Mouse (Mus musculus) cerebellum, adult 11 months (tissue): Measurements from ENCODE around the gene Slc24a3.

Experiments used
- DNase-seq: peaks from one replicate; pipeline ENCODE4 v3.0.0; 2022

The Slc24a3 gene

DNA sequence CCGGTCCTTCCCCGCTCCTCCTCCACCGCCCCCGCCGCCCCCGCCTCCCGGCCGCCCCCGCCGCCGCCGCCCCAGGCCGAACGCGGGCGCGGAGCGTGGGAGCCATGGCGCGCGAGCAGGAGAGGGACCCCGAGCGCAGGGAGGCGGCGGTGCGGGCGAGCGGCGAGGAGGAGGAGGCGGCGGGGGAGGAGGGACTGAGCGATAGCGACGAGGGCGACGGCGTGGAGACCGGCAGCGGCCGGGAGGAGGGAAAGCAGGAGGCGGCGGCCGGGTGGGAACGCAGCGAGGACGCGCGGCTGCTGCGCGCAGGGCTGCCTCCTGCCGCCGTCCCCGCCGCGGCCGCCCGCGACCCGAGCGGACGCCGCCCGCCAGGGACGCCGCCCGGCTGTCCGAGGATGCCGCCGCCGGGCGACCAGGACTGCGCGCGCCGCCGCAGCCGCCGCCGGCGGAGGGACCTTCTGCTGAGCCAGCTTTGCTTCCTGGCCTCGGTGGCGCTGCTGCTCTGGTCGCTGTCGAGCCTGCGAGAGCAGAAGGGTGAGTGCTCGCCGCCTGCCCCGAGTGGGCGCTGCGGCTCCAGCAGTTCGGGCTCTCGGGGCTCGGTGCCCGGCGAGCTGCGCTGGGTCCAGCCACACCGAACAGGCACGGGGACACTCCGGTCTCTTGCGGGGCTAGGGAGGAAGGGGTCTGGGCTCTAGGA, at the start of gene Slc24a3:
Gene Slc24a3 (plus strand): TSS at position 91 of the 697 bp plus-strand sequence.
- peak; percentile 81 for DNase-seq

- no peak for DNase-seq
These were observed 49.8 kb upstream of the Slc24a3 start for GRCm38 (mm10) chr2:145117762-145118161.

DNA sequence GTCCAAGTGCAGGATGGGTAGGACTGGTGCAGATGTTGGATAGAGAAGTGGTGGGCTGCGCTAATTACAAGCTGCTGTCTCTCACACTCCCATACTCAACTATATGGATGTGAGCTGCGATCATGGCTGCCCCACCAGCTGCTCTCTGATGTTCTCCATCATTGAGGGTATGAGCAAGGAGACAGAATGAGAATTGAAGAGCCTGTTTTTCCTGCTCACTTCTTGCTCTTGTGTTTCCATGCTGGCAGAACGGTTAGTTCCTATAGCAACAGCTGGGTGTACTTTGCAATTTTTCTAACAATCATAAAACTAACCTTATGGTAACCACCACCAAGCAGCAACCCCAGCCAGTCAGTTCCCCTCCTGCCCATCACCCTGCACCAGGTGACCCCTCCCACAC, 39.8 kb upstream of the Slc24a3 start:
- DNase-seq: no peak

DNA sequence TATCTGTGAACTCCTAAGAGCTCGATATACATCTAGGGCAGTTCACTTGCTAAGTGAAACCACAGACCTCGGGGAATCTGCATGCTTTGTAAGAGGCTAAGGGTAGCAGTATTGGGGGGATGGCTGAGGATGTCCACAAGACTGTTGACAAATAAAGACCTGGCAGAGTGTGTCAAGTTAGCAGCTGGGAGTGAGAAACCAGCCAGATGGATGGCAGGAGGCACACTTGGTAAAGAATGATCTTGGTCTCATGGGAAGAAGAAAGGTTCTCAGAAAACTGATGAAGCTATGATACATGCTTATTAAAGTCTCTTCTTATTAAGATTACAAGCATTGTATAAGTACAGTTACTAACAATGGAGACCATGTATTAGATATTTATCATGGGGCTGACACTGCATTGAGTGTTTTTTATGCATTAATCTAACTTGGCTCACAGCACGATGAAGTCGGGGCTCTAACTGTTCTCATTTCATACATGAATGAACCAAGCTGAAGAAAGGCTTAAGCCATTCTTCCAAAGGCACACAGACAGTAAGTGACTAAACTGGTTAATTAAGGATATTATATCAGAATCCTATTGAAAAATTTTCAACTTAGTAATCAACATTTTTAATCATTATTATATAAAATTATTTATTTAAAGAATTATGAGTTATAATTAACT, 30.8 kb upstream of the Slc24a3 start:
- no peak for DNase-seq

- DNase-seq: no peak
These were observed 17.1 kb upstream of the Slc24a3 start for GRCm38 (mm10) chr2:145150407-145150806.

- DNase-seq: no peak
These were observed 16.7 kb upstream of the Slc24a3 start for GRCm38 (mm10) chr2:145150821-145151220.

DNA sequence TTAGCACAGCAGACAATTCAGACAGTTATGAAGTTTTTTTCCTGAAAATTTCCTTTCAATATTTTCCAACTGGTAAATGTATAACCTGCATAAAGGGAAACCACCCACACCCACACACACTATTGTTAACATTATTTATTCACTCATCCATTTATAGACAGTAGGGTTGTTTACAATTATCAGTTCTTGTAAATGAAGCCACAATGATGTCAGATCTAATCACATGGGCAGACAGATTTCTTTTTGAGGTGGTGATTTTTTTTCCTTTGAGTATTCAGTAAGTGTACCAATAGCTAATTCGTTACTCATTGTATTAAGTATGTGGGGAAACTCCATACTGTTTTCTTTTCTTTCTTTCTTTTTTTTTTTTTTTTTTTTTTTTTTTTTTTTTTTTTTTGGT, 15.3 kb upstream of the Slc24a3 start:
- no peak for DNase-seq

GRCm38 (mm10) chr2:145158972-145159371, 8.6 kb upstream of the Slc24a3 start:
- DNase-seq: no peak

DNA sequence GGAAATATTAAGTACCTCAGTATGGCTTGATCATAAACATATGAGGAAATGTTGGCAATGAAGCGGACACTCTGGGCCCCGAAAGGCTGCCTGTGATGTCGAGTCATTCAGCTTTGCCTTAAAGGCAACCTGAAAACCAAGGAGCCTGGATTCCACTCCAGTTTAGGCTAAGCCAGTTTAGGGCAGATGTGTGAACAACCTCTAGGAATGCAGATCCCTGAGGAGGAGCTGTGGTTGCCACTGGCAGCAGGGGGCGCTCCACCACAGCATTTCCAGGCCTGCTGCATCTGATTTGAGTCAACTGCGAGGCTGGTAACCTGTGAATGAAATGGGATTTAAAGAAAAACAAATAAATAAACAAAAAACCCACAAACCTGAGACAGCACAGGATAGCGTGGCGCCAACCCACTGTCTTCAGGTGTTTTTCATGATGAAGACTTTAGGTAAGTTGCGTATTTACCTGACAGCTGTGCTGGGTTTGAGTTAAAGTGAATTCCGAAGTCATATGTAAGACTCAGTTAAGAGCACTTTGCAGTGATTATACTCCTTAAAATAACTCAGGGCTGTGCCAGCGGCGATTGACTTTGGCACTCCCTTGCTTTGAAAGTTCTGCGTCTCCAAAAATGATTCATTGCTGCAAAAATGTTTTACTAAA, 6.4 kb upstream of the Slc24a3 start:
- DNase-seq: peak; percentile 78

DNA sequence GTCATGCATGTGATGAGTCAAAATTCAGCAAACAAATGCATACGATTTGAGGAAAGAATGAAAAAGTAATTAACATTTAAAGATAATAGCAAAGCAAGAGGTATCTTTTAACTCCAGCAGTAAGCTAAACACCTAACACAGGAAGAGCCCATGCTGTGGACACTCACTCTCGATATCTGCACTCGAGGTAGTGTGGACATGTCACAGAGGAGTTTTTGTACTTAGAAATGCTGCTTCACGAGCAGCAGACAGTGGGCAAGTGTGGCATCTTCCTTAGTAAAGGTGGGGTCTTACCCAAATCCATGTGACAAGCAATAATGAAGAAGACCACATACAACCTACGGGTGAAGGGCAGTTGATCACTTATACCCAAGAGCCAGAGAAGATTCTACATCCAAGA, 3.5 kb upstream of the Slc24a3 start:
- DNase-seq: no peak

DNA sequence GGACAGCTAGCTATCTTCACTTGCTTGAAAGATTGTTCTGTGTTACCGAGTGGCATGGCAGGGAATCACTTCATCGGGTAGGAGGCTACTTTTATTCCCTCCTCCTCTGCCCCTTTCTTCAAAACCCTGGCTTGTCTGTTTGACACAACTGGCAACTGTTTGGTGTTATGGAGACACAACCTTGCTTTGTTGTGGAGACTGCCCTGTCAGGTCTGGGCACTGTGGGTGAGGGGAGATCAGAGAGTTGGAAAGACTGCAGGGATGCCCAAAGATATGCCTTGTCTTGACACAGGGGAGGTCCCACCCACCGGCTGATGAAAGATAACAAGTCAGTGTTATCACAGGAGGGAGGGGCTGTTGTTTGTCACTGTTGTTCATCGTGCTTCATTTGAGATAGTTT, 3.0 kb upstream of the Slc24a3 start:
- DNase-seq: no peak

DNA sequence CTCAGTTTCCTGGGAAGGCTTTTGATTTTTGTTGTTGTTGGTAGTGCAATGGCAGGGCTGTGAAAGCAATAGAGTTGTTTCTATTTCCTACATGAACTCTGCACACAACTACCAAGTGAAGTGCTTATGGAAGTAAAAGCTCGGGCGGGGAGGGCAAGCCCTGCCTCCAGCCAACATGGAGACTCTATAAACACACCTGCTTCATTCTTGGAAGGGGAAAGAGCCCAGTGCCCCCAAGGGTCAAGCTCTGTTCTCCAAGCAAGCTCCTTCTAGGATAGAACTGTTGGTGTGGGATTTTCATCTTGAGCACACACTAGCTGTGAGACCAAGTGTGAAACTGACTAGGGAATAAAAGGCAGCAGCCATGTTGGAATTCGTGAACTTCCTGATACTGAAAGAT, 2.5 kb upstream of the Slc24a3 start:
- DNase-seq: no peak

GRCm38 (mm10) chr2:145165854-145166253, 1.7 kb upstream of the Slc24a3 start:
- DNase-seq: no peak

DNA sequence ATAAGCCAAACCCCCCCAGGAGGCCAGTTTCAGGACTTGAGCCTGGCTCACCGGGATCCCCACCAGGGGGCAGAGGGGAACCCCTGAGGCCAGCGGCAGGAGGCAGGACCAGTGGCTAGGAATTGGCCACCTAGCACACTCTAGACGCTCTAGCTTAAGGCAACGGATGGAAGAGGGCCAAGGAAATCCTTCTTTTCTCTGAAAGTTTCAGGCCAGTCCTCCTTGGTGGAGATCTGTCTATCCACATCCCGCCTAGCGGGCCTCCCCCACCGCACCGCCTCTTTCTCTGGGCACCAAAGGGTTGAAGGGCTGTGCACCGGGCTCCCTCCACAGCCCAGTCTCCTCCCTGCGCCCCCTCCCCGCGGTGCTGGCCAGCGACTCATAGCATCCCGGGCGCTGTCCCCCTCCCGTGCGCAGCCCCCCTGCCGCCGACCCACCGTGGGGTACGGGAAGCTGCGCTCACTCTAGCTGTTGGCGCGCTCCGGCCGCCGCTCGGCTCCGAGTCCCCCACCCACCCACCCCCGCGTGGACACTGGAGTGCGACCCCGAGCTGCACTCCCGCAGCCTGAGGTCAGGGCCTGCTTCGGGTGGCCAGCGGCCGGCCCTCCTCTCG, 397 bp upstream of the Slc24a3 start:
- DNase-seq: peak; percentile 48

DNA sequence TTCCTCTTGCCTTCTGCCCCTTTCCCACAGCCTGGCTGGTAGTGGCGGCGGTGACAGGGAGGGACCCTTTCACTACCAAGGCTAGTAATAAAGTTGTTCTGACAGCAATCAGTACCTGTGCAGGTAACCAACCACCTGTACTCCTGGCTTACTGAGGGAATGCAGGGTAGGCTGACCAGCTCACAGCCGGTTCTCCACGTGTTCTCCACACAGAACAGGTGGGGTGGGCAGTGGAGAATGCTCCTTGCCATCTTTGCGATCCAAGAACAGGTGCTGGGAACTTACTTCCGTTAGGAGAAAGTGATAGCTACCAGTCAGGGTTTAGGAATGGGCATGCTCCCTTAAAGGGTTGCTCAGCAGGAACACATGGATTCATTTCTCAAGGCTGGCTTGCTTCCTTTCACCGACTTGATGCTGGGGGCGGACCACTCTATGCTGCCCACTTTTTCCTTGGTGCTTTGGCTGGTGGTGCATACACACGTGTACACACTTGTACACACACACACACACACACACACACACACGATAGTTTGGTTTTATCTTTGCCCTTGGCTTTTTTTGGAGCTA, 934 bp downstream of the Slc24a3 start:
- no peak for DNase-seq

DNA sequence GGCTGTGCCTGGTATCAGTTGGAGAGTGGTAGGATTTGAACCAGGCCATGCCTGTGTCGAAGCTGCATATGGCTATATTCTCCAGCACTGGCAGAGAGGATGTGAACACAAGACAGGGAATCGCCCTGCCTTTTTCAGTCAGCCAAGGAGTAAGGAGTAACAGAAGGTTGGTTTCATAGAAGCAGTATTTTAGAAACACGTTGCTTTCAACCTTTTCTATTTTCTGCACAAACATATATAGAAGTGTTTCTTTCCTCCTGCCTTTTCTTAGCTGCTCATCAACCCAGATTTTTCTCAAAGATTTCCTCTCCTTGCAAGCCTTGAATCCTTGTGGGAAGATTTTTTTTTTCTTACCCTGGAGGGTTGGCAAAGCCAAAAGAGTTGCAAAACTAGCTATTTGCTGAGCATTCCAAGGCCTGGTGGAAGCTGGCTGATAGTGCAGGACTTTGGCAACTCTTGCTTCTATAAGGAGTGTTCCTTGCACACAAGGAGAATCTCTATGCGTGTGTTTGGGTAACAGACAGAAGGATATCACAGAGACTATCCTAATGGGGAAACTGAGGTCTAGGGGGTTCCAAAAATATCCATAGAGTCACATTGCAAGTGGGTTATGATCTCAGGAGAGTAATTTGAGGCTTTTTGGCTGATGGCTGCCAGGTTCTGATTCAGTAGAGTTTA, 5.6 kb downstream of the Slc24a3 start:
- no peak for DNase-seq

DNA sequence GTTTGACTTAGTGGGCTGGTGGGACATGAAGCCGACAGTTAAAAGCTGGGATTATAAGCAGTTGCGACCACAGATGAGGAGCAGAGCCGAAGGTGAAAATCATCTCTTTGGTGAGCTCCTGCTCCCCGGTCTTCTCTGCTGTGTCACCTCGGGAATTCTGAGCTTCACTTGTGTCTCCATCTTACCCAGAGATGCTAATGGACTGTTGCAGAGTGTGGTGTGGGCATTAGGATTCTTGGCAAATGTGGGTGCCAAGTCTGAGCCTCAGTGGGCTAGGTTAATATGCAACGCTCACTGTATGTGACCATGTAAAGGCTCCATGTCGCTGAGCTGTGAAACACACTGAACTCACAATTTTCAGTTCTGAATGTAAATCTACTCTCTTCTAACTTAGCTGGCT, 7.5 kb downstream of the Slc24a3 start:
- DNase-seq: no peak

DNA sequence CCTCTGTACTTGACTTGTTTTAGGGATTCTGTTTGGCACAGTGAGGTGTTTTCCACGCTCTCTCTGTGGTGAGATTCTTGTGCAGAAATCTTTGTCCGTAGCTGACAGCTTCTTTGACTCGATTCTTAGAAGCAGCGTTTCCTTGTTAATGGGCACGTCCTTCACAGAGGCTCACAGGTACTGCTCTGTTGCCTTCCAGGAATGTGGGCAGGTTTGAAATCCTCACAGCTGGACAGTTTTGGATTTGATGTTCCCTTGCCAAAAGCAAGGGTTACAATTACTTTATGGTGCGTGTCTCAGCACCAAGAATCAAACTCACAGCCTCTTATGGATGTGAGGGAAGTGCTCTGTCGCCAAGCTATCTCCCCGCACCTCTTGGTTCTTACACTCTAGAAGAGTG, 14.9 kb downstream of the Slc24a3 start:
- no peak for DNase-seq

DNA sequence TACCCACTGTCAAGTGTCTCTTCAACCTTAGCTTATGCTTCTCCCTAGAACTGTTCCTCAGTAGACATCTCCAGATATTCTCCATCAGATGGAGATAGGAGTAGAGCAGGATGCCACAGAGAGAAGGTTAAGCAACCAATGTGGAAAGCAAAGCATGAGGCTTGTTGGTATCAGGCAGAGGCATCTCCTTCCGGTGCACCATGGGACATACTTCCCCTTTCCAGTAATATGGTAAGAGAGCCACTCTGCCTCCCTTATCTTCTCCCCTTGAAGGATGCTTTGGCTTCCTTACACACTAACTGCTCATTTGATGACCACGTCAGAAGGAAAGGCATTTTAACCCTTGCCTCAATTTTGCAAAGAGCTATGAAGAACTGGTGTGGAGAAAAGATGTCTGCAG, 21.3 kb downstream of the Slc24a3 start:
- DNase-seq: no peak

DNA sequence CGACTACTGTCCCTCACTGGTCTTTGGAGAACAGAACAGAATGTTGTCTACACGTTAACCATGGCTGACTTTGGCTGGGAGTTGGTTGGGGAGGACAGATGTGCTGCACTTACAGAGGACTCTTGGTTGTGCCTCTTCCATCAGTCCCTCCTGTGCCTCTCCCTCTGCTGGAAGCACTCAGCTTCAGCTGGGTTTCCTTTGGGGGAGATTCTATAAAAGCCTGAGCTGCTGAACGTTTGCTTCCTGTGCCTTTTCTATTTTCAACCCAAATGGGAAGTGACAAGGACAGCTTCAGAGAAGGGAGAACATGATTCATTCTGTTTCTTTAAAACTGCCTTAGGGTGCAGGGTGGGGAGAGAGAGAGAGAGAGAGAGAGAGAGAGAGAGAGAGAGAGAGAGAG, 28.5 kb downstream of the Slc24a3 start:
- DNase-seq: no peak

DNA sequence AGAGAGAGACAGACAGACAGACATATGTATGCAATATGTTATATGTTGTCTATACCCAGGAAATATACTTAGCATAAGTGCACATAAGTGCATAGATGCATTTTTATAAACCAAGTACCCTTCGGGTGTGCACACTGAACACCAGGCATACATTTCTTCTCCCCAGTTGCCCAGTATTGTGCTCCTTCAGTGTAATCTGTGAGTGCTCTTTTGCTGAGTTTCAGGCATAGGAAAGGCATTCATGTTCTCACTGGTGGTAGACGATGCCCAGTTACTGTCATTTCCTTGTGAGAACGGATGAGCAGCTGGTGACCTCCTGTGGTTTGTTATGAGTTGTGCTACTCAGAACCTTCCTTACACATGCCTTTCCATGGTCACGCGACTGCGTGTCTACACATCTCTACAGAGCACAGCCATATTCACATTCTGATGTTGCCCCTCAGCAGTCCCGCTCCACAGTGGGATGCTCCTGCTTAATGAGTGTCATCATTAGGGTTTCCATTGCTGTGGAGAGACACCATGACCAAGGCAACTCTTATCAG, 29.0 kb downstream of the Slc24a3 start:
- no peak for DNase-seq

- no peak for DNase-seq
These were observed 29.5 kb downstream of the Slc24a3 start for GRCm38 (mm10) chr2:145197076-145197475.

DNA sequence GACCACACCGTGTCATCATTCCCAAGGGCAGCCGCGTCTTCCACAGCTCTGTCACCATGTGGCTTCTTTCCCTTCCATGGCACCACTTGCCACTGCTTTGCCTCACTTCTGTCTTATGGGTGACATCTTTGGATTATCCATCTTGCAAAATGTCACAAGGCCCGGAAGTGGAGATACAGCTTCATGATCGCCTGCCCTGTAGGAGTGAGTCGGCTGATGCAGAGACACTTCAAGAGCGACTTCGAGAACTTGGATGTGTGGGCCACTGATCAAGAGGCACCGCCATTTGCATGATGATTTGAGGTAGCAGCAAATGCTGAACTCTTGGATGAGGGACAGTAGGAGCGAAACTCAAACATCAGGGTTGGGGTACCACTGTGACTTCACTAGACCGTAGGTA, 46.0 kb downstream of the Slc24a3 start:
- DNase-seq: no peak
